In the genomic region with DNA sequence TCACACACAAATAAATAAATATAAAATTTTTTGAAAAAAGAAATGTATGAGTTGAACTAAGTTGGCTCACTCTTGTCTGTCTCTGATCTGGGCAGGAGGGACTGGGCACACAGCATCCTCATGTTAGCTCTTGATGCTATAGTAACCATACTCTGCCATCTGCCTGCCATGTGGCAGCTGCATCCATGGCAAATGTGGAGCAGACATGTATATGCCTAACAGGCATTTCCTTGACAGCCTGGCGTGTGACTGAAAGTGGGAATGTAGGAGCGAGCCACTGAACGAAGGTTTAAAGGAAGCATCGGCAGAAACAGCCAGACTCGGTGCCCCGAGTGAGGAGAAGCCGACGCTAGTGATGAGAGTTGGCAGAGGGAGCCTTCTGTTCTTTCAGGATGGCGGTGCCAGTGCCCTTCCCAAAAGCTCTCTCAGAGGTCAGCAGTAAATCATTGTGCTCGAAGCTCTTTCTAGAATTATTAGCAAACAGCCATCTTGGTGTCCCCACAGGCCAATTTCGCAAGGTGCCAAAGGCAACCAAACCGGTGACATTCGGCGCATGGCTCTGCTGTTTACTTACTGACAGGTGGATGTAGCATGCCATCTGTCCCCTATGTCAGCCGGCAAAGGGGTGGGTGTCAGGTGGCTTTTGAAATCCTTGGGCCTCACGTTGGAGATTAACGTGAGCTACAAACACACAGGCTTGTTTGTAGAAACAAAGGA, we compare ENCODE assay signal across 18 mouse cellular contexts. TPM values are rescaled to one million over a fixed set of nuclear protein-coding genes. Genes with fewer than 3 reads are reported as not detected.
A peak's percentile ranks its signal among the peaks of the same experiment; 100 is the strongest.
DNase-seq lines count a peak whose midpoint lies in the region; ATAC-seq and TF ChIP-seq lines count a peak whose summit lies in the region.
"Had no signal": no experiment of that assay in that cellular context is flagged by ENCODE, and none has a peak within 500 bp of the region (broad histone marks: within the 10 kb centered on the region; RNA-seq: fewer than 3 reads in every experiment).

No protein-coding gene starts in this region.

- ATAC-seq in lung, postnatal 0 days: no peak
- ATAC-seq: Patski had no signal

- no peaks in the 10 kb centered on the region for H3K27me3 ChIP-seq in lung, postnatal 0 days (replicated peaks; ENCODE audit: insufficient read depth, low read length)
- H3K27me3 ChIP-seq: Patski had no signal

- H3K9me3 ChIP-seq in lung, postnatal 0 days (ENCODE audit: low read length): no peaks in the 10 kb centered on the region
- H3K9me3 ChIP-seq: liver, embryonic 15.5 days had no signal

- no peaks in the 10 kb centered on the region for H3K4me1 ChIP-seq in lung, postnatal 0 days (ENCODE audit: insufficient read depth, low read depth, low read length)
- H3K4me1 ChIP-seq: liver, embryonic 15.5 days had no signal

- H3K4me2 ChIP-seq in lung, postnatal 0 days (replicated peaks; ENCODE audit: low read depth, low read length): no peak overlapping the region
- H3K4me2 ChIP-seq: liver, embryonic 15.5 days had no signal

- H3K4me3 ChIP-seq in lung, postnatal 0 days (ENCODE audit: low read depth, low read length): no peak overlapping the region
- H3K4me3 ChIP-seq: gastrocnemius, adult 2 months; liver, embryonic 15.5 days had no signal

- WGBS in lung, postnatal 0 days: 72% methylated on average over 17 of the region's 17 CpGs

- H3K27ac ChIP-seq in lung, postnatal 0 days (ENCODE audit: low read length): no peak overlapping the region
- H3K27ac ChIP-seq: gastrocnemius, adult 2 months; liver, embryonic 15.5 days; macrophage had no signal

- TF ChIP-seq CTCF in lung, postnatal 0 days (IDR thresholded peaks at IDR 0.05): no peak

- intact Hi-C loops in left cerebral cortex, postnatal 14 days (cut with DNase I): no loop called here
- intact Hi-C loops in left cerebral cortex, postnatal 36 days (cut with DNase I): no loop called here

- no peaks in the 10 kb centered on the region for H3K36me3 ChIP-seq in lung, postnatal 0 days (ENCODE audit: insufficient read depth, low read length)
- H3K36me3 ChIP-seq: liver, embryonic 15.5 days had no signal

- no peak for TF ChIP-seq EP300 in lung, postnatal 0 days (IDR thresholded peaks at IDR 0.05)

- H3K9ac ChIP-seq in lung, postnatal 0 days (replicated peaks; ENCODE audit: low read depth): no peak overlapping the region
- H3K9ac ChIP-seq: liver, embryonic 15.5 days had no signal

- peak; percentile 8 for DNase-seq in adrenal gland, postnatal 10 days
- DNase-seq in adrenal gland, adult 8-10 months: no peak
- DNase-seq in left cerebral cortex, postnatal 14 days (ENCODE audit: low spot score in 2 of 2): peak; percentile 15 to 51
- no peak for DNase-seq in left cerebral cortex, postnatal 36 days (ENCODE audit: low spot score in 2 of 2)
- DNase-seq in brain, embryonic 18.5 days (ENCODE audit: low read depth, low spot score): peak; percentile 54
- DNase-seq in cerebellum, postnatal 25 days: peak; percentile 62 to 75
- no peak for DNase-seq in urinary bladder, postnatal 4 days (ENCODE audit: low spot score in 2 of 2)
- no peak for DNase-seq in lung, postnatal 0 days (ENCODE audit: low spot score)
- DNase-seq: gastrocnemius, adult 2 months; heart, postnatal 4 days had no signal

RNA-seq across cellular contexts. Expression of a gene that starts 17.3 kb away (rescaled TPM):
- 10 to 100 TPM; 35.4 to 44.2 TPM for total RNA-seq in adrenal gland, postnatal 10 days (2021)
- 100 to 1,000 TPM in 2 of 4 experiments, 10 to 100 TPM in 2; 69.2 to 138 (median 95.9) TPM for total RNA-seq in adrenal gland, adult 8-10 months (2022)
- 100 to 1,000 TPM; 424 to 443 TPM for total RNA-seq in left cerebral cortex, postnatal 14 days (2021)
- total RNA-seq in left cerebral cortex, postnatal 36 days (2021): 100 to 1,000 TPM; 439 to 452 TPM
- polyA plus RNA-seq in lung, postnatal 0 days (2015; fragmentation: Nextera tagmentation; extraction: Ambion mirVana): 16.6 and 17.2 TPM in 2 replicates

RNA-seq across cellular contexts. Expression of a gene that starts 32.8 kb away (rescaled TPM):
- under 1 TPM; 0.24 to 0.30 TPM for total RNA-seq in adrenal gland, postnatal 10 days (2021)
- not detected for total RNA-seq in adrenal gland, adult 8-10 months (2022)
- total RNA-seq in left cerebral cortex, postnatal 14 days (2021): 1 to 10 TPM; 3.4 to 4.2 TPM
- total RNA-seq in left cerebral cortex, postnatal 36 days (2021): 1 to 10 TPM; 2.1 to 4.0 TPM
- polyA plus RNA-seq in lung, postnatal 0 days (2015; fragmentation: Nextera tagmentation; extraction: Ambion mirVana): not detected in 2 replicates
- total RNA-seq: adrenal gland, adult 18-20 months; common myeloid progenitor, adult 5-6 weeks; gastrocnemius, adult 2 months; heart, postnatal 4 days; monocyte, adult 5-6 weeks had no signal
- polyA plus RNA-seq: kidney, embryonic 14.5 days; liver, embryonic 15.5 days; macrophage; urinary bladder, adult 2 months had no signal

RNA-seq across cellular contexts. Expression of a gene that starts 40.2 kb away (rescaled TPM):
- total RNA-seq in adrenal gland, postnatal 10 days (2021): 10 to 100 TPM; 69.6 to 95.7 TPM
- 10 to 100 TPM; 15.3 to 88.2 (median 29.8) TPM for total RNA-seq in adrenal gland, adult 8-10 months (2022)
- under 1 TPM; 0.61 to 0.75 TPM for total RNA-seq in left cerebral cortex, postnatal 14 days (2021)
- total RNA-seq in left cerebral cortex, postnatal 36 days (2021): under 1 TPM; 0.49 to 0.50 TPM
- polyA plus RNA-seq in lung, postnatal 0 days (2015; fragmentation: Nextera tagmentation; extraction: Ambion mirVana): 4.7 and 7.1 TPM in 2 replicates
- total RNA-seq: common myeloid progenitor, adult 5-6 weeks; monocyte, adult 5-6 weeks had no signal
- polyA plus RNA-seq: liver, embryonic 15.5 days; macrophage had no signal

Comparison
In these comparisons a context has a peak if more than half of its experiments do, and no peak if none do; other contexts are left out.
1. DNase-seq: peak in adrenal gland, postnatal 10 days (single experiment), left cerebral cortex, postnatal 14 days (2 of 2), brain, embryonic 18.5 days (single experiment) and cerebellum, postnatal 25 days (2 of 2); none in adrenal gland, adult 8-10 months (single experiment), left cerebral cortex, postnatal 36 days (0 of 2), urinary bladder, postnatal 4 days (0 of 2) and lung, postnatal 0 days (single experiment).
2. RNA of a gene that starts 40.2 kb away (total RNA-seq): 69.6 to 95.7 TPM in adrenal gland, postnatal 10 days and 15.3 to 88.2 TPM in adrenal gland, adult 8-10 months; 0.61 to 0.75 TPM in left cerebral cortex, postnatal 14 days and 0.49 to 0.50 TPM in left cerebral cortex, postnatal 36 days; every median in the first group is over 4 times any median in the second.